Mouse (Mus musculus): ENCODE measurements around the gene Traf4. TPM values are rescaled to one million over a fixed set of nuclear protein-coding genes. Genes with fewer than 3 reads are reported as not detected.

Gene Traf4
- total RNA-seq, 1 experiment from 2014 or later = 50.7 TPM

DNA sequence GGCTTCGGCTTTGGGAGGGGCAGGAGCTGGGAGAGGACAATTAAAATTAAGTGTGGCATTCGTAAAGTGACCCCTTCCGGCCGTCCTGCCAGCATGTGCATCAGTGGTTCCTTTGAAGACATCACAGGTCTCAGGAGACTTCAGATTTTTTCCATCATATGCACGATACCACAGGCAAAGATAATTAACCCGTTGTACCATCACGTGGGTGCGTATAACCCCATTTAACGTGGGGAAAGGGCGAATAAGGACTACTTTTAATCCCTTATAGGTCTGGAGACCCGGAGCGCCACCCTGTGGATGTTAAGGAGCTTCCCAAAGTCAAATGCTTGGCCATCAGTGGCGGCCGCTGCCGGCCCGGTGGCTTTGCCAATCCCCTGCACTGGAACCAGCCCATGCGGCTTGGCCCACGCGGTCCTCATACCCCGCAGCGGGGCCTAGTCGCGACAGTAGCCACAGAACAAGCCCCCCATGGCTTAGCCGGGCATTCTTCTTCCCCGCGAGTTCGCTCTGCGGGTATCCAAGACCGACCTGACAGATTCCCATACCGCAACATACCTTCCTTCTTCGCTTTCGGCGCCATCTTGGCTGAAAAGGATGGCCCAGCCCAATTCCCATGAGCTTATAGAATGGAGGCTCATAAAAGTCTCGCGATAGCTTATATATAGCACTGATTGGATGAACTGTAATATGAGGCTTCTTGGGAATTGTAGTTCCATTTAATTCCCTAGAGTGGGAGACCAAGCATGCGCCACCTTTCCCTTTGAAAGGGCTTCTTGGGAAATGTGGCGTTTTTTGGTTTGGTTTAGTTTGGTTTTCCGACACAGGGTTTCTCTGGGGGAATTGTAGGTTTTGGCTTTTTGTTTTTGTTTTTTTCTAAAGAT lies 17.8 kb upstream of the Traf4 start, which contains the start of gene Rpl23a:
TSS of gene Rpl23a (minus strand) at position 624 of the 884 bp plus-strand sequence.
- DNase-seq = peak; percentile 85

DNA sequence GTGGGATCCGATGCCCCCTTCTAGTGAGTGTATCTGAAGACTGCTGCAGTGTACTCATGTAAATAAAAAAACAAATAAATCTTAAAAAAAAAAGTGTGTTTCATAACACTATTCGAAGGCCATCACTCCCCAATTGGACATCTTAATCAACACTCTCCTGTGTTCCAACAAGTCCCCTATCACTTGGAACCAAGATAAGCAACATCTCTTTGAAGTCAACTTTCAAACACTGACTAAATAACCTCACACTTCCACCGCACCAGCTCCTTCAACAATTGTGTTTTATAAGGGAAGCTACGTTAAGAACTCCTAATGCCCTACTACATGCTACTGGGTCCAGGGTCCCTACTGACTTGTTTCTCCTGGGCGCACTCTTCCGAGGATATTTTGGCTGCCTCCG lies 17.1 kb upstream of the Traf4 start:
- no peak for DNase-seq

DNA sequence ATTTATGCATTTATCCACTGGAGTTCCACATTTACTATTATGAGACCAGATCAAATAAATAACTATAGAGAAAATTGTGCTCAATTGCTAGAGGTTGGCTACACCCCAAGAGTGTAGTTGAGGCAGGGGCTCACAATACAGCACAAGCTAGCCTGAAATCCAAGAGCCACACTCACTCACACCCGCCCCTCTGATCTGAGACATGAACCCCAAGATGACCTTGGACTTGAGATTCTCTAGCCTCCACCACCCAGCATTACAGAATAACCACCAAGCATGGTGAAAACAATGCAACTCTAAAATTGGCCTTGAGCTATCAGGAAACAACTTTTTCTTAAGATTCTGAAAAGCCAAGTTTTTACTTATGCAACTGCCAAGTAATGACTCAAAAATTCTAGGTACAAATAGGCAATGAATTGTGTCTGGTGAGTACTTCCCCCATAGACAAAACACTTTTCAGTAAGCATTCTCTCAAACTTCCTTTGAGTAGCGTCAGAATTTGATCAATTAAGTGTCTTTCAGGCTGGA lies 16.5 kb upstream of the Traf4 start:
- DNase-seq = no peak

DNA sequence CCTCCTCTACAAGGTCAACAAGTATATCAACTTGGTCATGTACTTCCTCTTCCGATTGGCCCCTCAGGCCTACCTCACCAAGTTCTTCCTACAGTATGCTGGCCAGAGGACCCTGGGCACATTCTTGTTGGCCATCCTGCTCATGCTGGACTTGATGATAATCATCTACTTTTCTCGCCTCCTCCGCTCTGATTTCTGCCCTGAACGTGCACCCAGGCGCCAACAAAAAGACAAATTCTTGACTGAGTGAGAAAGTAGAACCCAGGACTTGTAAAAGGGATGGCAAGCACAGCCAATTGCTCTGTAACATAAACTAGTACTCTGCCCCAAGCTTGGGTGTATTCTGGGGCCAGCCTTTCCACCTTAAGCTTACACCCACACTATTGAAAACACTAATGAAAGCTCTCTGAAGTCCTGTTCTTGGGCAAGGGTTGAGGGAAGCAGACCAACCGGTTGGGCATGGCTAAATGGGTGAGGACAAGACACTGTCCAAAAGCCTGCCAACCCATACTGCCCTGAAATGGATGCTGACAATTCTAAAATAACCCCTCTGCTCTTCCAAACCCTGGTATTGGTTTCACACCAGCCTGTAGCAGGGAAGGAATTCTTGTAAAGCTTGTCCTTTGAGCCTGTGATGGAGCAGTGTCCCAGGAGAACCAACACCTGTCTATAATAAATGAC lies 14.8 kb upstream of the Traf4 start:
- DNase-seq = no peak

DNA sequence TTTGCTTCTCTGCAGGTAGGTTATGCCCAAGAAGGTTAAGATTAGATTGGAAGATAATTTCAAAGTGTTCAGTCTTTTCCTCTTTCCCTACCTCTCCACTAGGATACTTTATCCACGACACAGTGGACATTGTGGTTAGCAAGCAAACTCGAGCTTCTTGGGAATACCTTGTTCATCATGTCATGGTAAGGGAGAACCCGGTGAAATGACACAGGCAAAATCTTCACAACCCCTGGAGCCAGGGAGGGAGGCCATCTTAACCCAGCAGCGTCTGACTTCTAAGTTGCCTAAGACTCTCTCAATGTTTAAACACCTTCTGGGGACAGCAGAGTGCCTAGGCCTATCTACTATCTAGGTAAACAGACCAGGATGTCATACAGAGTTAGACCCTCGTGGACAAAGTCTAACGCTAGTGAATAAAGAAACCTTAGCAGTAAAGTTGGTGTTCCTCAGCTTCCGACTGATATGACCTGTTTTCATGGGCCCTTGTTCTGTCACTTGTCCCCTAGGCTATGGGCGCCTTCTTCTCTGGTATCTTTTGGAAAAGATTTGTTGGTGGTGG lies 14.1 kb upstream of the Traf4 start:
- no peak for DNase-seq

DNA sequence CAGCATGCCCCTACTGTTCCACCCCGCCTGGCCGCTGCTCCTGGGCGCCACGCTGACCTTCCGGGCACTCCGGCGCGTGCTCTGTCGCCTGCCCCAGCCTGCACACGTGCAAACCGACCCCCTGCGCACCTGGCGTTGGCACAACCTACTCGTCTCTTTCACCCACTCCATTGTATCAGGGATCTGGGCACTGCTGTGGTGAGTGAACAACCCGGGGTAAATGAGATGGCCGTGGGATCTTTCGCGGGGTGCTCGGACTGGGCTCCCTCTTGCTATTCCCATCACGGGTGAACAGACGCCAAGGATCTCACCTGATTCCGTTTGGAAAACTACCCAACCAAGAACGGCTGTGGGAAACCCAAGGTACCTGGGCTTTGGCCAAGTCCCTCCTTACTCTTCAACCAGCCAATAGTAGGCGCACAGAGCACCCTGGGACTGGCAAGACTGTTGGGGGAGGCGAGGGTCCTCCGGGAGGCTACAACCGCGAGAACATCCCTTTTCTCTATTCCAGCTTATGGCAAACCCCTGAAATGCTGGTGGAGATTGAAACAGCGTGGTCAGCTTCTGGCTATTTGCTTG lies 13.6 kb upstream of the Traf4 start:
- DNase-seq = peak; percentile 84

DNA sequence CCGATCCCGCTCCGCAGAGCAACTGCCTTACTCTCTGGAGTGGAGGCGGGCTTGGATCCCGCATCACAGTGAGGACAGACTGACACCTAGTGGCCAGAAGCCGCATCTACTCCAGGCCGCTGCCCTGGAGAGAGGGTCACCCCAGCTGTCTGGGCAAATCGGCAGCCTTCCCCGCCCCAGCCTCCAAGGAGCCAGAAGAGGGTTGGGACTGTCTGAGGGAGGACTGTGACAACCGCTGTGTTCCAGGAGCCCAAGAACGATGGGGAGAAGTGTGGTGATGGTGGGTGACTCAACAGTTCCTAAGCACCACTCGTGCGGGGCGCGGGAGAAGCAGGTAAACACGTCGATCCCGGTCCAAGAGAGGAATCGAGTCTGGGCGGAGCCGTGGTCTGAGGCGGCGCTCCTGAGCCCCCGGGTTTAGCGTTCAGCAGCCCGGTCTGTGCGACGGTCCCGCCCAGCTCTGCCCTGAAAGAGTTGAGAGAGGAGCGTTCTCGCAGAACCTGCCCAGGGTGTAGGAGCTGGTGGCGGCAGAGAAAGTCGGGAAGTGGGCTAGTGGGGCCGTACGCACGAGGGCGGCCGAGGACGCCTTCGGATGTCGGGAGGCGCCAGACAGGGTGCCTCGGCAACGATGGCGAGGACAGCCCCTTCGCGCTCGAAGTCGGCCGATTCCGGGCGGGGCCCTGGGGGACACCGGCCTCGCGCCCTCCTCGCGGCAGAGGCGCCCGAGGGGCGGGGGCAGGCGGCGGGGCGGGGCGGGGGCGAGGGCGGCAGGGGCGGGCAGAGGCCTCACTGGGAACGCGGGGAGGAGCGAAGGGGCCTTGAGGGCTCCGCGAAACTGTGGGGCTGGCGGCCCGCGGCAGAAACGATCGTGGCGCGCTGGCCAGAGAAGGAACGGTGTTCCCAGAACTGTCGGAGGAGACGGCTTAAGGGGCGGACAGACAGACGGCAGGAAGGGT lies 12.8 kb upstream of the Traf4 start:
- DNase-seq = peak; percentile 97

DNA sequence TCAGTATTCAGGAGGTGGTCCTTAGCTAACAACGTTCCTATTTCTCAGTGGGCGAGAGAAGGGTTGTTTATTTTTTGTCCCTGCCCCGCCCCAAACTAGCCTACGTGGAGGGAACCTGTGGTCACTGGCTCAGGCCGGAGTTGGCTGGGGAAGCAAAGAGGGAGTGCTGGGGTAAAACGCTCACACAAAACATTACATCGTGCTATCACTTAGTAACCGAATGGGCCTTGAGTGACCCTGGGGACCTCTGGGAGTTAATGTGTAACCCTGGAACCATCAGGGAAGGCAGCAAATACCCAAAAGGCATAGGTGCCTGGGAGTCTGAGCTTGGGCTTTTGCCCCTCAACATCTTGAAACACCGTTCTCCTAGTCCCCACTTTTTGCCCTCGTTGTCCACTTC lies 12.0 kb upstream of the Traf4 start:
- no peak for DNase-seq

DNA sequence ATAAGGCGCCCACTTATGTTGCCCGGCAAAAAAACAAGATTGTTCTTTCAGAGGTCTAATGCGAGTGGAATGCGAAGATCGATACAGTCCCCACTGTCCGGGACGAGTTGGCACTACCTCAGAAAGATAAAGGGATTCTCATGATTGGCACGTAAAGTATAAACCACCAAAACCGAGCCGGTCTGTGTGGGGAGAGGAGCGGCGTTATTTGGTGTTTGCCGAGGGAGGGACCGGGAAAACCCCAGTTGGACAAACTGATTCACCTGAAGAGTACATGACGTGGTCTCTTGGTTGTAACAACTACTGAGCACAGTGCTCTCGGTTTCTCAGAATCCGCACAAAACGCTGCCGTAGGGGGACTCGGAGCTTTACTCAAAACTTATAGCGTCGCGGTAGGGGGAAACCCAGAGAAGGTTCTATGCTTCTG lies 11.5 kb upstream of the Traf4 start:
- no peak for DNase-seq

DNA sequence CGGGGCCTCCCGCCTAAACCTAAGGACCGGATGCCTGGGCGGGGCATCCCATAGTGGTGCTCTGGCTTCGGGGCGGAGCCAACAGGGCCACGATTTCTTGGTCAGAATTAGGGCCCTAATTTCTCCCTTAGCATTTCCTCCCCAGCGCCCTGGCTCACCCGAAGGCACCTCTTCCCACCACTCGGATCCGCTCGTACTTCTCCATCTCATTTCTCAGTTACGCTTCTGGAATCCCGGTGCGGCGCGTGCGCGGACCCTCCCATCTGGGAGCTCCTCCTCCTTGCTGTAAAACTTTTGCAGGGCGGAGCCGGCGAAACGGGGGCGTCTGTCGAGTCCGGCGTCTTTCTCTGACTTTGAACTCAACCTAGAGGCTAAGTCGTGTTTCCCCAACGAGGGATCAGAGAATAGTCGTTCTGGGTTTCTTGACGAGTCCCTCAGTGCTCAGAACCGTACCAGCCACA lies 11.0 kb upstream of the Traf4 start, which contains the start of the genes Nek8 and Tlcd1:
TSS of gene Nek8 (minus strand) at position 274 of the 461 bp plus-strand sequence.
TSS of gene Tlcd1 (plus strand) at position 310 of the 461 bp plus-strand sequence.
- peak; percentile 94 for DNase-seq

DNA sequence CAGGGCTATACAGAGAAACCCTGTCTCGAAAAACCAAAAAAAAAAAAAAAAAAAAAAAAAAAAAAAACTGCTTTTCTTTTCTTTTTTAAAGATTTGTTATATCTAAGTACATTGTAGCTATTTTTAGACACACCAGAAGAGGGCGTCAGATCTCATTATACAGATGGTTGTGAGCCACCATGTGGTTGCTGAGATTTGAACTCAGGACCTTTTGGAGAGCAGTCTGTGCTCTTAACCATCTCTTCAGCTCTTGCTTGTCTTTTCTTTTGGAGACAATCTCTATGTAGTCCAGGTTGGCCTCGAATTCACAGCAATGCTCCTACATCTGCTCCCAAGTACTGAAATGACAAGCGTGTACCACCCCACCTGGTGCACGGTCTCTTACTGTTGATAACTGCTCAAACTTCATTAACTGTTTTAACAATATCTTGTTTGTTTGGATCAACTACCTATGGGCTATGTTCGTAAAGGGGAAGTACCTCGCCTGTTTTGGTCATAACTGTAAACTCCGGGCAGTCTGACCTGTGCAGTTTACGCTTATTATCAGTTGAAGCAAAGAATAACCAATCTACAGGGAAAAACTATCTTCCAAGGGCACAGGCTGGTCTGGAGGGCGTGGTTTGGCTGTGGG lies 10.5 kb upstream of the Traf4 start:
- DNase-seq = no peak

DNA sequence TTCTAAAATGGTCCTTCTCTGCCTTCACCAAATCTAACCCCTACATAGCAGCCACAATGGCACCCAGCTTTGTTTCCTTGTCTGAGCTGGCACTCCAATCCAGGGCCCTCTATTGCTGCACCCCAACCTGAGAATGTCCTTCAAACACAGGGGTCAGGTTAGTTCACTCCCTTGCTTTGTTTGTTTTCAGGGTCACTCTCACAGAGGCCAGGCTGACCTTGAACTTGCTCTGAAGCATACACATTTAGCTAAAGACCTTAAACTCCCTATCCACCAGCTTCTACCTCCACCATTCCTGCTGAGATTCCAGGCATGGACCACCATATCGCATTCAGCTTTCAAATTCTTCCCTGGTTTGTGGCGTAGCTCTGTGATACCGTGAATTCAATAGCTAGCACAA lies 9.1 kb upstream of the Traf4 start:
- no peak for DNase-seq

DNA sequence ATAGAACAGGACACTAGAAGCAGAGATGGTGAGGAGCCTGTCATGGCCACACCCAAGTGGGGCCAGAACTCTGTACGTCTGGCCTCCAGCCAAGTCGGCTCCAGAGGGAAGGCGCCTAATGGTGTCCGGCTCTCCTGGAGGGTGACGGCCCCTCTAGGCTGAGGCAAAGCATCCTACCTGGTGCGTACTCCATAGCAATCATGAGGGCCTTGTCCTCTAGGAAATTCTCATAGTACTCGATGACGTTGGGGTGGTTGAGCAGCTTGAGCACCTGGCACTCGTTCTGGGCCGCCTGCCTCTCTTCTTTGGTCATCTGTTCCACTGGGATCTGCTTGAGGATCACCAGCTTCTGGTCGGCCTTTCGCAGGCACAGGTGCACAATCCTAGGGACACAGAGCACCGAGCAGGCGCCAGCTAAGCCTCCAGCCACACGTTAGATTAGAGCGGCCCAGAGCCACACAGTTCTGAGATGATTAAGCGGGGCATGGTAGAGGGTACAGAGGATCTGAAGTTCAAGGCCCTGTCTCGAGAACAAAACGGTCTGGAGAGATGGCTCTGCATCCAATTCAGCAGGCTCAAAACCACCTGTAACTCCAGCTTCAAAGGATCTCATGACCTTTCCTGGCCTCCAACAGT lies 7.5 kb upstream of the Traf4 start:
- no peak for DNase-seq

DNA sequence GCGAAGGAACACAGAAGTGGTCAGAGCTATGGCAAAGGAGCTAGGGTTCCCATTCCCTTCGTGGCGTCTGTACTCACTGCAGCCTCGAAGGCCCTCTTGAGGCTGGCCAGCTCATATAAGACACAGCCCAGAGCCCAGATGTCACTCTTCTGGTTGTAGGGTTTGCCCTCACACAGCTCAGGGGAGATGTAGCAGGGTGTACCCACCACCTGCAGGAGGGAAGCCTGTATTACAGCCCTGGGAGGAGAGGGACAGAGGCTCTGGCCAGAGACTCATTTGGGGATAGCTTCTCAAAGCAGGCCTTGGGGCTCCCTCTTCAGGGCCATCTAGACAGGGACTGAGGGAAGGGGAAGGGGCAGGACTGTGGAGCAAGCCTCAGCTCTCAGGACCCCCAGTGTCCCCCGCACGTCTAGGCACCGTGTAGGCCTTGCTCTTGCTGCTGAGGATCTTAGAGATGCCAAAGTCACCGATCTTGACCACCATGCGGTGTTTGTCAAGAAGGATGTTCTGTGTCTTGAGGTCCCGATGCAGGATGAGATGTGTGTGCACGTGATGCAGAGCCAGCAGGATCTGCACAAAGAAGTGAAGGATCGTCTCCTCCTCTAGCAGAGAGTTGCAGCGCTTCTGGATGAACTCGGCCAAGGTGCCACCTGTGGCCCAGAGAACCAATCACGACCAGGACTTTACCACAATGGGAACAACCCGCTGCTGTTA lies 6.8 kb upstream of the Traf4 start:
- DNase-seq = no peak

DNA sequence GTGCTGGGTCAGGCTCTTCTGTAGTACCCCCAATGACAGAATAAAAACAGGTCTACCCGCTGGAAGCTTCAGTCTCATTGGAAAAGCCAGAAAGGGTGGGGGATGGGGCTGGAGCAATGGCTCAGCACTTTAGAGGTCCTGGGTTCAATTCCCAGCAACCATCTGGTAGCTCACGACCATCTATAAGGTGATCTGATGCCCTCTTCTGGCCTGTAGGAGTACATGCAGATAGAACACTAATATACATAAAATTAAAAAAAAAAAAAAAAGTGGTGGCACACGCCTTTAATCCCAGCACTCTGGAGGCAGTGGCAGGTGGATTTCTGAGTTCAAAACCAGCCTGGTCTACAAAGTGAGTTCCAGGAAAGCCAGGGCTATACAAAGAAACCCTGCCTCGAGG lies 5.9 kb upstream of the Traf4 start:
- no peak for DNase-seq

DNA sequence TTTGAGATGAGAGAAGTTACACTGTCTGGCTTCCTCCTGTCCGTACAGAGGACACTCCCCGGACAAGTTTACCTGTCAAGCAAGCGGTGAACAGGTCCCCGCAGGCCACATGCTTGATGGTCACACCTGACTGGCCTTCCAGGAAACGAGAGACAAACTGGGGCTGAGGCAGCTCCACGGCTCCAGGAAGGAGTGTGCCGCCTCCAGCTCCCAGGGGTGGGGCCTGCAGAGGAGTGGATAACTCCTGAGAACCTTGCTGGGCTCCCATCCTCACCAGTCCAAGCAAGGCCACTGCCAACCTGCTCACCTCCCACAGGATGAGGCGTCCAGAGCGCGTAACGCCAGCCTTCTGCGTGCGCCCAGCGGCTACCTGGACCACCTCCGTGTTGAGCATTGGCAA lies 4.9 kb upstream of the Traf4 start:
- DNase-seq = no peak

DNA sequence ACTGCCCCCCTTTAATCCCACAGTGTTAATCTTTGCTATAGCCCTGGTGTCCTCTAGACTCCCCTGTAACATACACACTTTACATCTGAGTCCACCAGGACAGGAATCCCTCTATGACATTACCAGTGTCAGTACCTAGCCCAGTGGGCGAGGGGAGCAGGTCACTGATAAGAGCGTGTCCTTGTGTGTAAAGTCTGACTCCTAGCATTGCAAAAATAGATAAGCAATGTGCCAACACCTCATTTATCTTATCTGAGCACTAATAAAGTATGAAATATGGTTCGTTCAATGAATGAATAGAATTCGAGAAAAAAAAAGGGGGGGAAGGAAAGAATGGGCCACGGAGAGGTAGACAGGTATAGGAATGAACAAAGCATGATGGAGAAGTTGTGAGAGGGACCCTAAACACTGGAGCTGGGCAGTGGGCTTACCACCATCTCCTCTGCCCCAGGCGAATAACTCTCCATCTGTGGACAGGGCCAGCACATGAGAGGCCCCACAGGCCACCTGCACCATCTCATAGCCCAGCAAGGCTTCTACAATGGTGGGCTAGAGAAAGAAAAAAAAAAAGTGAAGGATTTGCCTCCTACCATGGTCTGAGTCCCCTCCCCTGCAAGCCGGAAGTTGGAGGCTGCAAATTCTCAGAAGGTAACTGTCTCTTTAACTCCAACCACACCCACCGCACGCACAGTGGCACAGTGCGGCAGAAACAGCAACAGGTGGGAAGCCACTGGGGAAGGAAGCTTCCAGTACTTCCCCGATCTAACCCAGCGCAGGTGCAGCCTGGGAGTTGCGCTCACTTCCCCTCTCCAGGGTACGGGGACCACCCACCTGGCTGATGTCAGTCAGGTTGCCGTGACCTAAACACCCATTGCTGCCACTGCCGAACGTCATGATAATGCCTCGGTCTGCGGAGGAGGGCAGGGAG lies 3.4 kb upstream of the Traf4 start:
- no peak for DNase-seq

DNA sequence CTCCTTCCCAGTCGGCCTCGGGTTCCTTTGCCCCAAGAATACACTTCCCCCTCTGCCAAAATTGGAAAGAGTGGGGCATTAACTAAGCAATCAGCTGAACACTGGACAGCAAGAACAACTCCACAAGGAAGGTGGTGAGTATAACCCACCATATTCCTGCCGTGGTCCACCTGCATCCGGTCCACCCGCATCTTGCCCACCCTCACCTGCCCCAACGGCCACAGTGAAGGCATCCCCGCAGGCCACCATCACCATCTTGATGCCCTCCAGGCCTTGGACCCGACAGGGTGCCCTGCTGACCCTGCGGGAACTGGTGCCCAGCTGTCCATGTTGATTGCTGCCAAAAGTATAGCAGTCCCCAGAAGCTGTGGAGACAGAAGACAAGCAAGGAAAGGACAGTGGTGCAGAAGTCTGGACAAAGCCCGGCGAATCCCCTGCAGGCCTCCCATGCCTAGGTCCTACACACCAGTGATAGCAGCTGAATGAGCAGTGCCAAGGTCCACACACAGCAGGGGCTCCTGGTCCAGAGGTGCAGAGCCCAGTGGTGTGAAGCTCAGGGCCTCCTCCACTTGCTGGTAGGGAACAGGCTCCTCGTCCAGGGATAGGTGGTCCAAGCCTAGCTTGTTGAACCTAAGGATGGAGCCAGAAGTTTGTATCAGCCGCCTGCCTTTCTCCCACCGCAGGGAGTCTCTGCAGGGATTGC lies 2.0 kb upstream of the Traf4 start:
- no peak for DNase-seq
